Mouse (Mus musculus): ENCODE results near the gene Gm21954.

Gene Gm21954

GRCm38 (mm10) chr3:55419334-55419733 lies 52.7 kb downstream of the Gm21954 start:
- no peak for DNase-seq (ENCODE audit: low spot score in 2 of 2)

- DNase-seq (ENCODE audit: low spot score in 2 of 2) = no peak
Measured at GRCm38 (mm10) chr3:55418845-55419244, 53.2 kb downstream of the Gm21954 start.

GRCm38 (mm10) chr3:55415527-55415950 lies 56.5 kb downstream of the Gm21954 start:
- peak; percentile 80 to 88 for DNase-seq (ENCODE audit: low spot score in 2 of 2)

All from right cerebral cortex, postnatal 10 days (tissue).